Mouse (Mus musculus): ENCODE data around the gene Mrpl28. TPM values are rescaled to one million over a fixed set of nuclear protein-coding genes. Genes with fewer than 3 reads are reported as not detected.

Gene Mrpl28
- polyA plus RNA-seq, 1 experiment from 2014 or later, result 225 TPM

GRCm38 (mm10) chr17:26122431-26123140, 714 bp upstream of the Mrpl28 start:
- peaks cover 26% of the 10 kb centered on the region for H3K36me3 ChIP-seq (ENCODE audit: control insufficient read depth, insufficient read depth, low read length)
- no peak overlapping the region for H3K4me2 ChIP-seq (replicated peaks; ENCODE audit: low read depth, low read length)
- H3K4me3 ChIP-seq (ENCODE audit: low read length), result no peak overlapping the region
- WGBS, result 61% methylated on average over 5 of the region's 5 CpGs
- peaks cover 9% of the 10 kb centered on the region for H3K4me1 ChIP-seq (ENCODE audit: control insufficient read depth, insufficient read depth, low read length)
- H3K27ac ChIP-seq (ENCODE audit: low read depth, low read length), result no peak overlapping the region
- no peak for ATAC-seq (ENCODE audit: low FRiP score, low TSS enrichment)
- H3K9ac ChIP-seq (ENCODE audit: low read depth, low read length), result no peak overlapping the region
- H3K9me3 ChIP-seq (ENCODE audit: control insufficient read depth, low read length), result no peaks in the 10 kb centered on the region
- H3K27me3 ChIP-seq (ENCODE audit: control insufficient read depth, insufficient read depth, low read length), result peaks cover 2% of the 10 kb centered on the region; the same call in 1 of the 2 replicates

GRCm38 (mm10) chr17:26124560-26124959, 1.3 kb downstream of the Mrpl28 start:
- no peak for ATAC-seq (ENCODE audit: low FRiP score, low TSS enrichment)

GRCm38 (mm10) chr17:26125226-26125625, 1.9 kb downstream of the Mrpl28 start:
- H3K27me3 ChIP-seq (ENCODE audit: control insufficient read depth, insufficient read depth, low read length), result no peaks in the 10 kb centered on the region
- 92% methylated on average over 10 of the region's 10 CpGs for whole genome bisulfite sequencing
- H3K4me3 ChIP-seq (ENCODE audit: low read length), result no peak overlapping the region
- H3K36me3 ChIP-seq (ENCODE audit: control insufficient read depth, insufficient read depth, low read length), result peaks cover 51% of the 10 kb centered on the region
- peaks cover 9% of the 10 kb centered on the region for H3K4me1 ChIP-seq (ENCODE audit: control insufficient read depth, insufficient read depth, low read length)
- ATAC-seq (ENCODE audit: low FRiP score, low TSS enrichment), result no peak
- H3K9ac ChIP-seq (ENCODE audit: low read depth, low read length), result no peak overlapping the region
- H3K4me2 ChIP-seq (replicated peaks; ENCODE audit: low read depth, low read length), result no peak overlapping the region
- no peak overlapping the region for H3K27ac ChIP-seq (ENCODE audit: low read depth, low read length)
- H3K9me3 ChIP-seq (ENCODE audit: control insufficient read depth, low read length), result no peaks in the 10 kb centered on the region

More at GRCm38 (mm10) chr17:26124560-26124959, 1.3 kb downstream of the Mrpl28 start:
- H3K27ac ChIP-seq (ENCODE audit: low read depth, low read length), result no peak overlapping the region
- peak overlapping the region; percentile 88 for H3K4me2 ChIP-seq (replicated peaks; ENCODE audit: low read depth, low read length)
- H3K4me1 ChIP-seq (ENCODE audit: control insufficient read depth, insufficient read depth, low read length), result peaks cover 9% of the 10 kb centered on the region
- H3K27me3 ChIP-seq (ENCODE audit: control insufficient read depth, insufficient read depth, low read length), result no peaks in the 10 kb centered on the region
- H3K9me3 ChIP-seq (ENCODE audit: control insufficient read depth, low read length), result no peaks in the 10 kb centered on the region
- peak overlapping the region; percentile 90 for H3K9ac ChIP-seq (ENCODE audit: low read depth, low read length)
- 92% methylated on average over 7 of the region's 7 CpGs for whole genome bisulfite sequencing
- H3K36me3 ChIP-seq (ENCODE audit: control insufficient read depth, insufficient read depth, low read length), result peaks cover 44% of the 10 kb centered on the region
- peak overlapping the region; percentile 96 for H3K4me3 ChIP-seq (ENCODE audit: low read length)

DNA sequence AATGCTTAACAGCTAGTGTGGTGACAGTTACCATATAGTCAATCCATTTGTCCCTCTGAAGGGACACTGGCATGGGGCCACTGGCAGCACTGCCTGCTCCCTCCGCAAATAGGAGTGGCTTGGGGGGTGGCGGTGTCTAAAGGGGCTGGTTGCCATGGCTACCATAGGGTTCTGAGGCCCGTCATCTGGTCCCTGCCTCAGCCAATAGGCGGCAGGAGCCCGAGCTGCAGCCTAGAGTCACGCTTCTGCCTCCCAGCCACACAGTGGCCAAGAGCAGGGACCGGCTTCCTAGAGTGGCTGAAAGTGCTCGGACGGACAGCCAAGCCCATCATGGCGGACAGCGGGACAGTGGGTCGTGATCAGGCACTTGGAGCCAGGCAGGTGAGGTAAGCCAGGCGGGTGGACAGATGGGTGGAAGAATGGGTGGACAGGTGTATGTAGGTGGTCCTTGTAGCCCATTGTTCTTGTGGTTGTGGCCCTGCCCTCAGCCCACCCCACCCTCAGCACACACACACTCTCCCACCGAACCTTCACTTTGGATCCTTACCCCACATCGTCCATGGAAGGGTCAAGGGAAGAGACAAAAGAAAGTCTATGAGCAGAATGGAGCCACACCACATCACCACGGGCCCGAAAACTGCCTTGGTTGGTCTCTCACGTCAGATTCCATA, 7.9 kb downstream of the Mrpl28 start:
- 88% methylated on average over 18 of the region's 18 CpGs for WGBS
- H3K36me3 ChIP-seq (ENCODE audit: control insufficient read depth, insufficient read depth, low read length), result peaks cover 54% of the 10 kb centered on the region

GRCm38 (mm10) chr17:26131856-26132853, 8.9 kb downstream of the Mrpl28 start:
- H3K9me3 ChIP-seq (ENCODE audit: control insufficient read depth, low read length), result no peaks in the 10 kb centered on the region
- H3K36me3 ChIP-seq (ENCODE audit: control insufficient read depth, insufficient read depth, low read length), result peaks cover 45% of the 10 kb centered on the region
- H3K27ac ChIP-seq (ENCODE audit: low read depth, low read length), result no peak overlapping the region
- WGBS, result 93% methylated on average over 18 of the region's 18 CpGs
- H3K4me1 ChIP-seq (ENCODE audit: control insufficient read depth, insufficient read depth, low read length), result no peaks in the 10 kb centered on the region
- no peak overlapping the region for H3K4me2 ChIP-seq (replicated peaks; ENCODE audit: low read depth, low read length)
- no peaks in the 10 kb centered on the region for H3K27me3 ChIP-seq (ENCODE audit: control insufficient read depth, insufficient read depth, low read length)
- ATAC-seq (ENCODE audit: low FRiP score, low TSS enrichment), result no peak
- no peak overlapping the region for H3K4me3 ChIP-seq (ENCODE audit: low read length)
- H3K9ac ChIP-seq (ENCODE audit: low read depth, low read length), result no peak overlapping the region

More for the DNA sequence above, 7.9 kb downstream of the Mrpl28 start:
- Histone ChIP-seq H3K27ac (ENCODE audit: low read depth, low read length) (no peak overlapping the region), H3K27me3 (ENCODE audit: control insufficient read depth, insufficient read depth, low read length) (no peaks in the 10 kb centered on the region), H3K4me1 (ENCODE audit: control insufficient read depth, insufficient read depth, low read length) (no peaks in the 10 kb centered on the region), H3K4me2 (replicated peaks; ENCODE audit: low read depth, low read length) (no peak overlapping the region), H3K9ac (ENCODE audit: low read depth, low read length) (no peak overlapping the region), H3K9me3 (ENCODE audit: control insufficient read depth, low read length) (no peaks in the 10 kb centered on the region), H3K4me3 (ENCODE audit: low read length) (no peak overlapping the region)
- ATAC-seq (ENCODE audit: low FRiP score, low TSS enrichment), result no peak

GRCm38 (mm10) chr17:26137106-26137750, 13.9 kb downstream of the Mrpl28 start:
- Histone ChIP-seq H3K36me3 (ENCODE audit: control insufficient read depth, insufficient read depth, low read length) (no peaks in the 10 kb centered on the region), H3K9me3 (ENCODE audit: control insufficient read depth, low read length) (no peaks in the 10 kb centered on the region), H3K4me1 (ENCODE audit: control insufficient read depth, insufficient read depth, low read length) (peaks cover 15% of the 10 kb centered on the region), H3K9ac (ENCODE audit: low read depth, low read length) (peak overlapping the region; percentile 47; the same call in 1 of the 2 replicates), H3K27ac (ENCODE audit: low read depth, low read length) (no peak overlapping the region), H3K27me3 (ENCODE audit: control insufficient read depth, insufficient read depth, low read length) (no peaks in the 10 kb centered on the region), H3K4me2 (replicated peaks; ENCODE audit: low read depth, low read length) (no peak overlapping the region), H3K4me3 (ENCODE audit: low read length) (no peak overlapping the region)
- no peak for ATAC-seq (ENCODE audit: low FRiP score, low TSS enrichment)
- 82% methylated on average over 11 of the region's 11 CpGs for WGBS

GRCm38 (mm10) chr17:26137751-26138130, 14.4 kb downstream of the Mrpl28 start:
- H3K27ac ChIP-seq (ENCODE audit: low read depth, low read length), result peak overlapping the region; percentile 91; the same call in 1 of the 2 replicates
- ATAC-seq (ENCODE audit: low FRiP score, low TSS enrichment), result no peak
- WGBS, result 68% methylated on average over 2 of the region's 2 CpGs
- H3K36me3 ChIP-seq (ENCODE audit: control insufficient read depth, insufficient read depth, low read length), result peaks cover under 1% of the 10 kb centered on the region; the same call in 1 of the 2 replicates
- no peaks in the 10 kb centered on the region for H3K27me3 ChIP-seq (ENCODE audit: control insufficient read depth, insufficient read depth, low read length)
- H3K4me1 ChIP-seq (ENCODE audit: control insufficient read depth, insufficient read depth, low read length), result peaks cover 15% of the 10 kb centered on the region
- H3K9ac ChIP-seq (ENCODE audit: low read depth, low read length), result peak overlapping the region; percentile 47; the same call in 1 of the 2 replicates
- peak overlapping the region; percentile 90 for H3K4me3 ChIP-seq (ENCODE audit: low read length)
- no peaks in the 10 kb centered on the region for H3K9me3 ChIP-seq (ENCODE audit: control insufficient read depth, low read length)
- peak overlapping the region; percentile 72 for H3K4me2 ChIP-seq (replicated peaks; ENCODE audit: low read depth, low read length)

- Histone ChIP-seq H3K36me3 (ENCODE audit: control insufficient read depth, insufficient read depth, low read length) (peaks cover 7% of the 10 kb centered on the region; the same call in 1 of the 2 replicates), H3K4me3 (ENCODE audit: low read length) (peak within 1 kb of the TSS; percentile 90), H3K4me2 (replicated peaks; ENCODE audit: low read depth, low read length) (peak within 1 kb of the TSS; percentile 72), H3K4me1 (ENCODE audit: control insufficient read depth, insufficient read depth, low read length) (peaks cover 15% of the 10 kb centered on the region), H3K27me3 (ENCODE audit: control insufficient read depth, insufficient read depth, low read length) (no peaks in the 10 kb centered on the region), H3K9me3 (ENCODE audit: control insufficient read depth, low read length) (no peaks in the 10 kb centered on the region), H3K27ac (ENCODE audit: low read depth, low read length) (peak within 1 kb of the TSS; percentile 91), H3K9ac (ENCODE audit: low read depth, low read length) (peak within 1 kb of the TSS; percentile 97)
- ATAC-seq (ENCODE audit: low FRiP score, low TSS enrichment), result peak; percentile 98
- WGBS, result under 1% methylated on average over 42 of the region's 42 CpGs
These were observed 15.0 kb downstream of the Mrpl28 start, which contains the start of gene Axin1 for GRCm38 (mm10) chr17:26138239-26138836. Axin1 (plus strand) TSS chr17:26138688.
